Mouse (Mus musculus) midbrain, embryonic 14.5 days (tissue): ENCODE data around the gene Kiss1r. TPM values are rescaled to one million over a fixed set of nuclear protein-coding genes. Genes with fewer than 3 reads are reported as not detected.
A peak's percentile ranks its signal among the peaks of the same experiment; 100 is the strongest.

Experiments
- ATAC-seq: fragments of 200-750 bp; cut with Nextera tagmentation; 2 replicates; pipeline ENCODE4 v1.8.0; 2017; ENCODE audit warnings: moderate number of reproducible peaks, moderate library complexity; ENCODE audit not compliant: low FRiP score, low TSS enrichment
- DNase-seq: peaks from one replicate; pipeline ENCODE4 v3.0.0-alpha.2; 2015
- H3K27ac ChIP-seq: fragments of 300-500 bp; sonication (generic); replicated peaks from 2 replicates; pipeline ENCODE4 v1.5.1; 2014; ENCODE audit warnings: mild to moderate bottlenecking, low read depth, low read length, moderate library complexity
- H3K27me3 ChIP-seq: fragments of 300-500 bp; sonication (generic); 2 replicates; pipeline ENCODE4 v1.6.1; 2014; ENCODE audit warnings: low read length, control low read depth, mixed read lengths; ENCODE audit not compliant: control insufficient read depth, insufficient read depth
- H3K36me3 ChIP-seq: fragments of 300-500 bp; sonication (generic); 2 replicates; pipeline ENCODE4 v1.6.1; 2014; ENCODE audit warnings: low read length, control low read depth; ENCODE audit not compliant: control insufficient read depth, insufficient read depth
- H3K4me1 ChIP-seq: fragments of 300-500 bp; sonication (generic); 2 replicates; pipeline ENCODE4 v1.6.1; 2014; ENCODE audit warnings: mild to moderate bottlenecking, antibody characterized with exemption, low read length, control low read depth; ENCODE audit not compliant: control insufficient read depth, insufficient read depth
- H3K4me2 ChIP-seq: fragments of 300-500 bp; sonication (generic); 2 replicates; pipeline ENCODE4 v1.6.1; 2014; ENCODE audit warnings: mild to moderate bottlenecking, low read length, moderate library complexity
- H3K4me3 ChIP-seq: fragments of 300-500 bp; sonication (generic); replicated peaks from 2 replicates; pipeline ENCODE4 v1.5.1; 2014; ENCODE audit warnings: low read depth, low read length
- H3K9ac ChIP-seq: fragments of 300-500 bp; sonication (generic); replicated peaks from 2 replicates; pipeline ENCODE4 v1.6.1; 2014; ENCODE audit warnings: mild to moderate bottlenecking, low read length, moderate library complexity
- H3K9me3 ChIP-seq: fragments of 300-500 bp; sonication (generic); 2 replicates; pipeline ENCODE4 v1.6.1; 2016; ENCODE audit warnings: low read length, control low read depth, mixed read lengths; ENCODE audit not compliant: control insufficient read depth
- whole genome bisulfite sequencing: fragments of 180-500 bp; shearing (Covaris S2); extraction: QIAGEN DNeasy Blood & Tissue Kit; methylation state at CpG from one replicate; pipeline ENCODE4 v1.1.7; 2014; 5-methylcytosine and 5-hydroxymethylcytosine counted together
- polyA plus RNA-seq: library from polyadenylated mRNA; unstranded; fragments of >200 nt; fragmentation: Nextera tagmentation; extraction: Ambion mirVana; gene quantifications from 2 replicates; pipeline ENCODE4 v1.2.1, GENCODE M21; 2014

Gene Kiss1r
- polyA plus RNA-seq, 1 experiment from 2014 or later, result 2.4 TPM

DNA sequence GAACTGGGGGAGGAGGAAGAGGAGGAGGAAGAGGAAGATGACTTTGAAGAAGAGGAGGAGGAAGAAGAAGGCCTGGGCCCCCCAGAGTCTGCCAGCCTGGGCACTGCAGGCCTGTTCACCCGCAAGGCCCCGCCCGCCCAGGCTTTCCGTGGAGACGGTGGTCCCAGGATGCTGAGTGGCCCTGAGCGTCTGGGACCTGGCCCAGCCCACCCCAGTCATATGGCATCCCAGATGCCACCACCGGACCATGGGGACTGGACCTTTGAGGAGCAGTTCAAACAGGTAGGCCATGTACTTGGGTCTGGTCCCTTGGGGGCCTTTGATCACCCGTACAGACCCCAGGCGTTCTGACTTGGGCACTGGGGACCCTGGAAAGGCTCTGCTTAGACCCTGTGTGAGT is 15.0 kb downstream of the Kiss1r start:
- H3K27ac ChIP-seq, result no peak overlapping the region
- no peak for ATAC-seq
- WGBS, result 93% methylated on average over 9 of the region's 9 CpGs
- H3K9me3 ChIP-seq, result no peaks in the 10 kb centered on the region
- peaks cover 11% of the 10 kb centered on the region for H3K4me1 ChIP-seq
- H3K4me3 ChIP-seq, result no peak overlapping the region
- H3K36me3 ChIP-seq, result peaks cover 32% of the 10 kb centered on the region
- H3K27me3 ChIP-seq, result no peaks in the 10 kb centered on the region
- H3K4me2 ChIP-seq, result no peak overlapping the region
- no peak overlapping the region for H3K9ac ChIP-seq
- no peak for DNase-seq

DNA sequence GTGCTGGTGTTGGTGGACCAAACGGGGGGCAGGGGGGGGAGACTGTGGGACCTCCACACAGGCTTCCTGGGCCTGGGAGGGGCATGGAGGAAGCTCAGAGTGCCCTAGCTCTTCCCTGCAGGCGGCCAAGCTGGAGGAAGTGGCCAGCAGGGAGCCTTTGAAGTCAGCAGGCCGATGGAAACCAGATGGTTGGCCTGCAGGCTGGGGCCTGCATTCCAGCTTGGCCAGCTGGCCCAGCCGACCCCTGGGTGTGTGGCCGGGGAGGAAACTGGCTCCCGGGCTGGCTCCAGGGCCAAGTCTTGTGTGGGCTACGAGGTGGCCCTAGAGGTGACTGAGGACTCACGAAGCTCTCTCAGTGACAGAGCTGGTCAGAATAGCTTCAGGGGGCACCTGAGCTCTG is 16.0 kb downstream of the Kiss1r start:
- Histone ChIP-seq H3K9ac (peak overlapping the region; percentile 16; the same call in 1 of the 2 replicates), H3K4me1 (peaks cover 15% of the 10 kb centered on the region), H3K27ac (peak overlapping the region; percentile 41), H3K9me3 (no peaks in the 10 kb centered on the region), H3K27me3 (no peaks in the 10 kb centered on the region), H3K36me3 (peaks cover 34% of the 10 kb centered on the region), H3K4me3 (no peak overlapping the region), H3K4me2 (no peak overlapping the region)
- WGBS, result 21% methylated on average over 8 of the region's 8 CpGs
- DNase-seq (no peak), ATAC-seq (no peak)

DNA sequence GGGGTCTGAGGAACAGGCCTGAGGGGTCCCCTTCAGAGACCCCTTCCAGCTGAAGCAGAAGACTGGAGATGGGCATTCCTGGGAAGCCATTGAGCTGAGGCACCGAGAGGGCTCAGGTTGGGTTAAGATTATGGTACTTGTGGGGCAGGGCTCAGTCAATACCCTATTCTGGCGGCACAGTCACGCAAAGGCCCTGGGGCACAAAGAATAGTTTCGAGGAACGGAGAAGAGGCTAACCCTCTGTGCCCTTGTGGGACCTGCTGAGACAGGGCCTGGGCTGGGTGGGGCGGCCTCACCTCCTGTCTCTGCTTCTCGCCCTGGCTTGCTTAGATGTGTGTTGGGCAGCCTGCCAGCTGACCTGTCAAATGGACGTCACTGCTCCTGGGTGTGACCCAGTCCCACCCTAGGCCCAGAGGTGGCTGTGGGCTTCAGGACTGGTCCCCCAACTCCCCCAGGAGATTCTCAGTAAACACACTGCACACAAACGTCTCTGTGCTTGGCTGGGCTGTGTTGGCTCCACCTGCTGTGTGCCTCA is 16.4 kb downstream of the Kiss1r start:
- H3K4me1 ChIP-seq, result peaks cover 15% of the 10 kb centered on the region
- no peak overlapping the region for H3K4me2 ChIP-seq
- ATAC-seq (no peak), DNase-seq (no peak)
- no peaks in the 10 kb centered on the region for H3K27me3 ChIP-seq
- no peak overlapping the region; the same call in 1 of the 2 replicates for H3K9ac ChIP-seq
- 81% methylated on average over 9 of the region's 9 CpGs for WGBS
- no peak overlapping the region for H3K4me3 ChIP-seq
- peaks cover 34% of the 10 kb centered on the region for H3K36me3 ChIP-seq
- no peaks in the 10 kb centered on the region for H3K9me3 ChIP-seq
- H3K27ac ChIP-seq, result peak overlapping the region; percentile 16

DNA sequence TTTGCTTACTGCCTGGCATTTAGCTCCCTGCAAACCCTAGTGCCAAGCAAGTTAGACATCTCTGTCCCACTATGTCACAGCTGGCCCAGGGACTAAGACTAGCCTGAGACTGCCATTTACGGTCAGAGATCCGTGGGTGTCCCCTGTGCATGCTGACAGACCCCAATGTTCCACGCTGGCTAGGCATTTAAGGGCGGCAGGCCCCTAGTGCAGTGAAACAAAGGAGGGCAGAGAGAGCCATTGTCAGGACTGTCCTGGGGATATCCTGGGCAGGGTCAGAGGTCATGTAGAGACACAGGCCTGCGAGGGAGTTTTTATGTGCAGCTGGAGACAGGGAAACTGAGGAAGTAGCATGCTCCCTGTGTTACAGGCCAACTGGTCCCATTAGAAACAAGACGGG is 17.1 kb downstream of the Kiss1r start:
- Histone ChIP-seq H3K4me2 (no peak overlapping the region), H3K27ac (0 out of 2 replicates have a peak overlapping the region, but pooled peaks have one; percentile 16), H3K9ac (no peak overlapping the region; the same call in 1 of the 2 replicates), H3K9me3 (no peaks in the 10 kb centered on the region), H3K36me3 (peaks cover 34% of the 10 kb centered on the region), H3K27me3 (no peaks in the 10 kb centered on the region), H3K4me3 (no peak overlapping the region), H3K4me1 (peaks cover 14% of the 10 kb centered on the region)
- DNase-seq, result no peak
- WGBS, result 28% methylated on average over 6 of the region's 6 CpGs
- no peak for ATAC-seq

DNA sequence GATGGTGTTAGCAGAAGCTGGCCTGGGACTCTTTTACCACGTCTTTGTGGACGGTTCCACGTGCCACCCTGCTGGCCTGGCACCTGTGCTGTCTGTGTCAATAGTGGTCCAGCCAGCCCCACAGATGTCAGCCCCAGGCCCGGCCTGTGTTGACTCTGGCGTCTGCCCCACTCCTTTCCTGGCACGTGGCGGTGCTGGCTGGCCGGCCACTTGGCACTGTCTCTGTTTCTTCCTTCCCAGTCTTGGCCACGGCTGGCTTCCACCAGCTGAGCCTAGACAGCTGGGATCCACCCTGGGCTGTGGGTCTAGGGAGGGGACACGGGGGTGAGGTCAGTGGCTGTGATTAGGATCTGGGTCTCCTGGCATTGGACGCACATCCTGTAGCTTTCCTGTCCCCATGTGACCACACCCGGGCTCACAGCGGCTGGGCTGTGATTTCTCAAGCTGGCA is 17.5 kb downstream of the Kiss1r start:
- DNase-seq (peak; percentile 57), ATAC-seq (no peak)
- peaks cover 10% of the 10 kb centered on the region for H3K4me1 ChIP-seq
- peak overlapping the region; percentile 26; the same call in 1 of the 2 replicates for H3K27ac ChIP-seq
- H3K9me3 ChIP-seq, result no peaks in the 10 kb centered on the region
- WGBS, result 57% methylated on average over 13 of the region's 13 CpGs
- H3K36me3 ChIP-seq, result peaks cover 34% of the 10 kb centered on the region
- H3K9ac ChIP-seq, result no peak overlapping the region; the same call in 1 of the 2 replicates
- H3K4me3 ChIP-seq, result no peak overlapping the region
- H3K27me3 ChIP-seq, result no peaks in the 10 kb centered on the region
- H3K4me2 ChIP-seq, result no peak overlapping the region

DNA sequence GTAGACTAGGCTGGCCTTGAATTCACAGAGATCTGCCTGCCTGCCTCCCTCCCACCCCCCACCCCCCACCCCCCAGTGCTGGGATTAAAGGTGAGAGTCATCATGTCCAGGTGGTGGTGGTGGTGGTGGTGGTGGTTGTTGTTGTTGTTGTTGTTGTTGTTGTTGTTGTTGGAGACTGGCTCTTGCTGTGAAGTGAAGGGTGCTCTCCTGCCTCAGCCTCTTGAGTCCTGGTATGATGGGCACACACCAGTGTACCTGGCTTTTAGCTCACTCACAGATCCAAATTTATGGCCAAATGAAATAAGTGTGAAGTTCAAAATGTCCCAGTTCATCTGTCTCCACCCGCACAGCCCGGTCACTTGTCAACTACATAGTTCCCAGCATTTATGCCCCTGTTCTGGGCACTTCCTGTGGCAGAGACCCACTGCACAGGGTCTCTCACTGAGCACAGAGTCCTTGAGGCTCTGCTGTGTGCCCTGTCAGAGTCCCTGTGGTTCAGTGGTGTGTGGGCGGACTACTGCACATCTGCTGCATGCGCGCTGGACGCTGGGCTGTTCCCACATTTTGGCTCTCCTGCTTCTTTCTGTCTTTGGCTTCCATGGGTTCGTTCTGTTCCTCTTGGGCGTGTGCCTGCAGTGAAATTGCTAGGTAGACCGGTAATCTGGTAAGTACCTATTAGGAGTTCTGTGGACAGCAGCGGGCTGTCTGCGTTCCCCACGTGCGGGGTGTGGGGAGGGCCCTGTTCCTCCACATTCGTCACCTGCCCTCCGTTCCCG is 18.2 kb downstream of the Kiss1r start:
- Histone ChIP-seq H3K27me3 (no peaks in the 10 kb centered on the region), H3K27ac (no peak overlapping the region), H3K36me3 (peaks cover 34% of the 10 kb centered on the region), H3K4me1 (0 out of 2 replicates have a peak, but pooled peaks cover 8% of the 10 kb centered on the region), H3K9me3 (no peaks in the 10 kb centered on the region), H3K4me3 (no peak overlapping the region), H3K4me2 (no peak overlapping the region), H3K9ac (no peak overlapping the region)
- 95% methylated on average over 16 of the region's 16 CpGs for WGBS
- DNase-seq, result no peak
- no peak for ATAC-seq

DNA sequence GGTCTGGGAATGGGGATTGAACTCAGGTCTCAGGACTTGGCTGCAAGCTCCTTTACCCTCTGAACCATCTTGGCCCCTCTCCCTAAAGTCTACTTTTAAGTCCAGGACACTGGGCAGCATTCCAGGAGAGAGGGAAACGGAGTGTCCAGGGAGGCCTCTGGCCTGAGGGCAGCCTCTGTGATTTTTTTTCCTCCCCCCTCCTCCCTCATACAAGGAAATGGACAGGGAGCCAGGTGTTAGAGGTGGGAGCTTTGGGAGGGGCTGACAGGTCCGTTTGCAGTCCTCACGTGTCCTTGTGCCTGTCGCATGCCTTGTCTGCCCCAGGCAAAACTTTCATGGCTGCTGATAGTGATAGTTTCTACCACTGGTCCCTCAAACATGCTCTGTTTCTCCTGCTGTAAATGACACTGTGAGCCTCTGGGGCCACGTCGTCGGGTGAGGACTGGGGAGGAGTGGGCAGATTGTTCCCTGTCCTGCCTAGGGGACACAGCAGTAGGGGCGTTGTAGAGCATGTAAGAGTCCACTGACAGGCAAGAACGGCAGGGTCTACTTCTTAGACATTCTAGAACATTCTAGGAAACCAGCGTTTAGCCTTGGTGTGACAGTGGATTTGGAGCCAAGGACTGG is 19.6 kb downstream of the Kiss1r start:
- WGBS, result 77% methylated on average over 10 of the region's 10 CpGs
- Histone ChIP-seq H3K9ac (no peak overlapping the region), H3K4me2 (no peak overlapping the region), H3K27ac (no peak overlapping the region), H3K27me3 (no peaks in the 10 kb centered on the region), H3K9me3 (no peaks in the 10 kb centered on the region), H3K4me1 (0 out of 2 replicates have a peak, but pooled peaks cover 8% of the 10 kb centered on the region), H3K36me3 (peaks cover 33% of the 10 kb centered on the region), H3K4me3 (no peak overlapping the region)
- no peak for DNase-seq
- ATAC-seq, result no peak

DNA sequence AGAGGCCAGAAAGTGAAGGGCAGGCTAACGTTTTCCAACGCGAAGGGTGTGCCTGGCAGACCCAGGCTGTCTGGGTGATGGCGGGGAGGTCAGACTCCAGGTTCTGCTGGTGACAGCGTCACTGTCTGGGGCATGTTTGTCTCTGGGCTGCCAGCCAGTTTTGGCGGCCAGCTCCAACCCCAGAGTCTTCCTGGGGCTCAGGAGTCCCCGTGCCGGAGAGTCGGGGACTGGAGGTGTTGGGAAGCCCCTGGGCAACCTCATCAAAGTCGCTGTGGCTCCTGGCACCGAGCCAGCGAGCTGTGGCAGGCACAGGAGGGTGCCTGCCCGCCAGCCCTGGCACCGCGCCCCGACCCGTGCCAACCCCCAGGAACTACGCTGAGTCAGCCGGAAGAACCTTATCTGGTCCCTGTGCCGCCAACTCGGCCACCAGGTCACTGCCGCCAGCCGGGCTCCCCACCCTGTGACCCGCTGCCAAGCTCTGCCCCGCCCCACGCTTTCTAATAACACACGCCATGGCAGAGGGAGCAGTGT is 20.2 kb downstream of the Kiss1r start:
- H3K9ac ChIP-seq, result no peak overlapping the region

More for the DNA sequence above, 20.2 kb downstream of the Kiss1r start:
- H3K27me3 ChIP-seq, result no peaks in the 10 kb centered on the region
- 0 out of 2 replicates have a peak, but pooled peaks cover 8% of the 10 kb centered on the region for H3K4me1 ChIP-seq
- no peak overlapping the region for H3K4me2 ChIP-seq
- no peak overlapping the region for H3K4me3 ChIP-seq
- ATAC-seq, result no peak
- 66% methylated on average over 27 of the region's 27 CpGs for WGBS
- no peak for DNase-seq
- H3K27ac ChIP-seq, result 0 out of 2 replicates have a peak overlapping the region, but pooled peaks have one; percentile 13
- H3K9me3 ChIP-seq, result no peaks in the 10 kb centered on the region
- peaks cover 30% of the 10 kb centered on the region for H3K36me3 ChIP-seq
